Mouse (Mus musculus) cerebellum, adult 11-12 months (tissue): Measurements from ENCODE around the gene Tor3a.

Source experiments
- DNase-seq: peaks from one replicate; pipeline ENCODE4 v3.0.0; 2022

Gene Tor3a

DNA sequence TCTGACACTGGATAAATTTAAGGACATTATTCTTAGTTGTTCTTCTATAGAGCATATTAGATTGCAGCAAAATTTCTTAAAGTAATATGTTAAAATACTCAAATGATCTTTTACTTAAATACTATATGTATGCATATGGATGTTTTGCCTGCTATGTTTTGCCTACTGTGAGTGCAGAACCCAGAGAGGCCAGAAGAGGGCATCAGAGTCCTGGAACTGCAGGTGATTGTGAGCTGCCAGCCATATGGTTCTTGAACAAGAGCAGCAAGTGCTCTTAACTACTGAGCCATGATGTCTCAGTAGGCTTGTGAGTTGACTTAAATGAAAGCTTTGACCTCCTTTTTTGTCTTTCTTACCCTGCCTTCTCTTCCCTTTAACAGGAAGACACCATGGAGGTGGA is 43.2 kb downstream of the Tor3a start:
- no peak for DNase-seq

DNA sequence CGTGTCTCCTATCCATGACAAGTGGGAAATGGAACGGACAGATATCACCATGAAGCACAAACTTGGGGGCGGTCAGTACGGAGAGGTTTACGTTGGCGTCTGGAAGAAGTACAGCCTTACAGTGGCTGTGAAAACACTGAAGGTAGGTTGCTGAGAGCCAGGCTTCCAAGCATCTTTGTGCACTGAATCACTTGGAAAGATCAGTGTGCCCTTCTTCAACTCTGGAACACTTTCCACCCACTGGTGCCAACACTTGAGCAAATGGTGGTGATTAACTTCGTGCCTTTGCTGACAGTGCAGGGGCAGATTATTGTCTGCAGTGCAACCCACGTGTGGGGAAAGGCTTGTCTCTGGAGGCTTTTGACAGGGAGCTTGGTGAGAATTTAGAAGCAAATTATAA is 44.2 kb downstream of the Tor3a start:
- DNase-seq: no peak

DNA sequence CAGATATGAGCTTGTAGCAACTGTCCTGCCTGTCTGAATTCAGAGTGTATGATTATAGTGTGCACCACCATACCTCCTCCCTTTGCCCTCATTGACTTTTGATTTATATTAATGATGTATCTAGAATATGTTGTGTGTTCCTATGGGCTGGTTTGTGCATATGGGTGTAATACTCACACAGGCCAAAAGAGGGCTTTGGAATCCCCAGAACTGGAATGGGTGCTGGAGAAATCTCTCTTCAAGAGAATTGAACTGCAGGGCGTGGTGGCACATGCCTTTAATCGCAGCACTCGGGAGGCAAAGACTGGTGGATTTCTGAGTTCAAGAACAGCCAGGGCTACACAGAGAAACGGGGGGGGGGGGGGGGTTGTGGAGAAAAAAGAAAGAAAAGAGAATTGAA is 47.4 kb downstream of the Tor3a start:
- DNase-seq: no peak

DNA sequence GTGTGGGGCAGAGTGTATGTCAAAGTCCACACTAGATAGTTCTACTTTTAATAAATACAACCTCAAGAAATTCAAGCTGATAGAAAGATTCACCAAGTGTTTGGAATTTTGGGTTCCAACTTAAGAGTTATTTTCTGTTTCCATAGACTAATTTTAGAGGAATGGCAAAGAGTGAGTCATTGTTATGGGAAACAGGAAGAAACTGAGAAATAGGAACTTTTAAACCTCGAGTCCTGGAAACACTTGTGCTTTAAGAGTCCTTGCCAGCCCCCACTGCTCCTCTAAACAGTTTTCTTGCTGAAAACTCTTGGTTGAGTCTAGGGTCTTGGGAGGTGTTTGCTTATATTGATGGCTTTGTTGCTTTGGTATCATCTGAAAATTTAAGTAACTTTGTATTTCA is 49.9 kb downstream of the Tor3a start:
- no peak for DNase-seq

DNA sequence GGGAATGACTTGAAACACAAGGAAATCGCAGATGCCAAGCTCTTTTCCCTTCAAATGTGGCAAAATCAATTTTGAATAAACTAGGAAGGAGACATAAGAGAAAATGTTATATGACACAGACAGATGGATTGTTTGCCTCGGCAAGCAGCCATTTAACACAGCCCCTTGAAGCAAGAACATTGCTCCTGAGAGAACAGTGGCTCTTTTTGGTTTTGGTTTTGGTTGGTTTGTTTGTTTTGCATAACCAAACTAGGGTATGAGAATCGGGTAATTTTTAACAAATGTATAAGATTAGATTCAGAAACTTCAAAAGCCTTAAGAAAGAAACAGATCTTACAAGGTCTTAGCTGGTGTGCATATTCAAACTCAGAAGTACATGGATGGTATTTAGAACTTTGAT is 53.2 kb downstream of the Tor3a start:
- DNase-seq: no peak

DNA sequence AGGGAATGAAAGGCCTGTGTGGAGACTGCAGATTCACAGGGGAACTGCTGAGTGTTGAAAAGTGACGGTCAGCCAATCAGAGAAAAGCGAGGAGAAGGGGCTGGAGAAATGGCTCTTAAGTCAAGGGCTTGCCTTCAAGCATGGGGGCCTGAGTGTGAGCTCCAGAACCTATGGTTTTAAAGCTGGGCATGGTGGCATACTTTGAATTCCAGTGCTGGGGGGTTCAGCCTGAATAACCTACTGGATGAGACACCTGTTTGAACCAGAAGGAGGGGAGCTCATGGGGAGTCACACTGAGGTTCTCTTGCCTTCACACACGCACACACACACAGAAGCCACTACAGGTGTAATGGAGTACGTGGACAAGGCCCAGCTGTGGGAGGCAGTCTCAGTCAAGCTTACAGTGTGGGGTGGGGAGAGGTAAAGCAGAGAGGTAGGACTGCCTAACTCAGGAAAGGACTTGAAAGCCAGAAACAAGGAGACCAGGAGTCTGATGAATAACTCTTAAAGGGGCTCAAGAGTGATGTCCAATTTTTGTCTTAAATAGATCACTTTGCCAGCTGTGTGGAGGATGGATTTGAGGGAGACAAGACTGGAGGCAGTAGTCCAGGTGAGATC is 53.8 kb downstream of the Tor3a start:
- no peak for DNase-seq

DNA sequence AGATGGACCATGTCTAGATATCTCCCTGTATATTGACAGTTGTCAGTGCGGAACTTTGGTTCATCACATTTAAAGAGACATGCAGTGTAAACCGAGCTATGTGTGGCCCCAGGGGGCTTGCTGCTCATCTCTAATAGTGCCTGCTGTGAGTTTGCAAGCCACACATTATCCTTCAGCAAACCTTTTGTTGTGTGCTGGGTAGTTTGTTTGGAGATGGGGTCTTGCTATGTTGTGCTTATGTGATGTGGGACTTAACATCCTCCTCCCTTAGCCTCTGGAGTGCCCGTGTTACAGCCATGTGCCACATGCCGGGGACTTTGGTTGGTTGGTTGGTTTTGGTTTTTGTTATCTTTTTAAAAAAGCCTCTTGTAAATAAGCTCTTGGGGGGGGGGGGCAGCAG is 56.3 kb downstream of the Tor3a start:
- DNase-seq: no peak

DNA sequence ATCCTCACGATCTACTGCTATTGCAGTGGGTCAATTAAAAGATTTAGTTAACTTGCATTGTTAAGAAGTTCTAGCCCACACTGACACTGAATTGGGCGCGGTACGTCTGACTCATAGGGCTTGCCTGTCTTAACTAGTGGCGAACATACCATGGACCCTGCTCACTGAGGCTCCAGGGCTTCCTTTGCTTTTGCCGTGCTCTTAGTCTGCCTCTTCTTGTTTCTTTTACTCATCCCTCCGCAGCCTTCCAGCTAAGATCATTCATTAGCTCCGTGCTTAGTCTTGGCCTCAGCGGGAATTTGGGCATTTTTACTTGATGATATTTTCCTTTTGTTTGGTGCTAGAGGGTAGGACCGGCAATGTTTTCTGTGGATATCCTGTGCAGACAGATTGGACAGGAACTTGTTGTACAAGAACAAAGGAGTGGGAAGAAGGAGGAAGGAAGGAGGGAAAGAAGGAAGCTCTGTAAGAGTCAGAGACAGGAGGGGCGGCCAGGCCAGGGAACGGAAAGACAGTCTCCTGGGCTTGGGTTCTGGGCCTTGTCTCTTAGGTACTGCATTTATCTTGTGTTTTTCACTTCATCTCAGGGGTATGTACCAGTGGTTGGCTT is 57.1 kb downstream of the Tor3a start:
- no peak for DNase-seq

DNA sequence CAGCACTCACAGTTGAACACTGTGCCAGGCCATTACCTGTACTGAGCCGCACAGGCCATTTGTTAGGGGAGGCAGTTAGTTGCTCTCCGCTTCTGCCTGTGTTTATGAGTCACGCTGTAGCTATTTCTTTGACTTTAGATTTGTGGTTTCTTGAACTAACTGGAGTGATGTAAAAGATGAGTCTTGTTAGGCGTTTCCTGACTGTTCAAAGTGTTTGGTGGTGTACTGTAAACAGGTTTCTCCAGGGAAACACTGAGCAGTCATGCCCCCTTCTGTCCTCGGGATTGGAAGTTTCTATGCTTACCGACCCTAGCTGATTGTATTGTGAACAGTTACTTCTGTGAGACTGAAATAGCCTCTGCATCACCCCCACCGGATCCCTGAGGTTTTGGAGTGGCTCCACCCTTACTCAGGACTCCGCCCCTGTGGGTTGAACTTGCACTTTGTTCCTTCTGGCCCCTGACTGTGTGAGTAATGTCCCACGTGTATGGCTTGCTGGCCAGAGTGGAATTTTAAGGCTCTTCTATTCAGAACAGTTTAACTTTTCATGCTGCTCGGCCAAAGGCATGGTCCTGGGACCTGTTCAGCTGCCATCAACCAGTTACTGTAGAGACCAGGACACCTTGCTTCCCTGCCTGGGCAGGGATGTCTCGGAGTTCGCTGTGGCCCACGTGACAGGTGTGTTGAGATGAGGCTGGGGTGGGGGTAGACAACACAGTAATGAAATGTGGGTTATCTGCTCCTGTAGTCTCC is 58.6 kb downstream of the Tor3a start:
- DNase-seq: no peak

DNA sequence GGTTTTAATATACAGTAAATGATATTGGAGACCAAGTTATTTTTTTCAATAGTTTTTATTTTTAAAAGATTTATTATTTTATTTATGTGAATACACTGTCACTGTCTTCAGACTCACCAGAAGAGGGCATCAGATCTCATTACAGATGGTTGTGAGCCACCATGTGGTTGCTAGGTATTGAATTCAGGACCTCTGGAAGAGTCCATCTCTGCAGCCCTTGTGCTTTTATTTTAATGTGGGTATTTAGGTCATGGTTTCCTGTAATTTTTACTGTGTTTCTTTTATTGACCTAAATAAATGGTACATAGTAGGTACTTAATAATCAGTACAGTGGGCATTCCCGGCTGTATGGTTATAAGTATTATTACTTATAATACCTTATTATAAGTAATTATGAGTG is 59.4 kb downstream of the Tor3a start:
- DNase-seq: no peak

DNA sequence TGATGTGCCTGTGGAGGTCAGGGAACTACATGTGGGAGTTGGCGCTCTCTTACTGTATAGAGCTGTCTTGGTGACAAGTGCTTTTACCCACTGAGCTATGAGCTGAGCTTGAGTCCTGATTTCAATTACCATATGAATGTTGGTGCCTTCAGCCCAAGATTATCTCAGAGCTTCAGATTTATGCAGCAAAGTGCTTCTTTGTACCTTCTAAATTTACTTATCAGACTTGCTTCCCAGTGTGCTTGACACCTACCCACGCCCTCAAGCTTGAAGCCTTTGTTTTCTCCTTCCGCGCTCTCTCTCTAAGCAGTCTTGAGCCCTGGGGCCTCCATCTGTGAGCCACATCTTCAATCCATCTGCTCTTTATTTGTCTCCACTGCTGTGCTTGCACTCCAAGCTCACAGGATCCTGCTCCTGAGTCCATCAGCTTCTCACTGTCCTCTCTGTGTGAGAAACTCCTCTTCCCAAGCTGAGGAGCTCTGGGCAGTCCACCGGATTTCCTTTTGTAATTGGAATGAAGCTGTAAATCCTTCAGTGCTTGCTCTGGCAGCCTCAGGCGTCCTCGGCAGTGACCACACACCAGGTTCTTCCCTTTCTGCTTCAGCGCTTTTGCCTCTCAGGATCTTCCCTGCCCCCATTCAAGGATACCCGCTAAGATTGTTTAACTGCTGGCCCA is 60.2 kb downstream of the Tor3a start:
- peak; percentile 67 for DNase-seq

DNA sequence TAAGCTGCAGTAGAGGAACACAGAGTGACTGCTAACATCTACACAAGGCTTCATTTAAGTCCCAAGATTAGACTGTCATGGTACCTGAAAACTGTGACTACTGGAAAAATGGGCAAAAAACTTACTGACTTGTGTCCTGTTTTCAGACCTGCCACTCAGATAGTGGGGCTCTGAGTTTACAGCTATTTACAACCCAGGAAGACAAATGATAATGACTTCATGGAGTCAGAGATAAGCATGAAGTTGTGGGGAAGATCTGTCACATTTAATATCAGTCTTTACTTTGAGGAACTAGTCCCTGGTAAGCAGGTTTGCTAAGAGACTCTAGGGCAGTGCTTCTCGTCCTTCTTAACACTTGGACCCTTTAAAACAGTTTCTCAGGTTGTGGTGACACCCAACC is 63.9 kb downstream of the Tor3a start:
- DNase-seq: no peak

DNA sequence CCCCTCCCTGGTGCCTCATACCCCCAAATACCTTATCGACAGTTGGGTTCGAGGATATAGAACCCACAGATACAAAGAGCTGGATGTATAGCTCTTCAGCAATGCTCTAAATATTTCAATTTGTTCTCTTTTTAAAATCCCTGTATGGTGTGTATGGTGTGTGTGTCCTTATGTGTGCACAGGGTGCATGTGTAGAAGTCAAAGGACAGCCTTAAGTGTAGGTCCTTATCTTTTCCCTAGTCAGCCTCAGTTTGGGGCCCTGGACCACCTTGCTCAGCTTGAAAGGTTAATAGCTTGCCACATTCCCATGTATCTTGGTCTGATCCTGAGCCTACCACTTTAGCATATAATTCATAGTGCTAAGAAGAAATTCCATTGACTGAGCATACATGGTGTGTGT is 65.7 kb downstream of the Tor3a start:
- no peak for DNase-seq

DNA sequence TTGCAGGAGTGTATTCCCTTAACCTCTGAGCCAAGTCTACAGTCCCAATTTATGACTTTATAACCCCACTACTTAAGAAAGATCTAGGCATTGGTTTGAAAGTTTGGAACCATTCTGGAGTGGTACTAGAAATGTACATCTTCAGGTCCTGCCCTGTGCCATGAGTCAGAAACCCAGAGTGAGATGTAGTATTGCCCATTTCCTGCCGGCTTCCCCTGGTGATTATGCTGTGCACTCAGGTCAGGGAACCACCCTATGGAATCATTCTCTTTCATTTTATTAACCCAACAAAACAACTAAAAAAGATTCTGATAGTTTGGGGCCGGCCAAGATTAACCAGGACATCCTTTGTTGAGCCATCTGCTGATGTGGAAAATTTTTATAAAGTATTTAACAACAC is 68.2 kb downstream of the Tor3a start:
- no peak for DNase-seq

DNA sequence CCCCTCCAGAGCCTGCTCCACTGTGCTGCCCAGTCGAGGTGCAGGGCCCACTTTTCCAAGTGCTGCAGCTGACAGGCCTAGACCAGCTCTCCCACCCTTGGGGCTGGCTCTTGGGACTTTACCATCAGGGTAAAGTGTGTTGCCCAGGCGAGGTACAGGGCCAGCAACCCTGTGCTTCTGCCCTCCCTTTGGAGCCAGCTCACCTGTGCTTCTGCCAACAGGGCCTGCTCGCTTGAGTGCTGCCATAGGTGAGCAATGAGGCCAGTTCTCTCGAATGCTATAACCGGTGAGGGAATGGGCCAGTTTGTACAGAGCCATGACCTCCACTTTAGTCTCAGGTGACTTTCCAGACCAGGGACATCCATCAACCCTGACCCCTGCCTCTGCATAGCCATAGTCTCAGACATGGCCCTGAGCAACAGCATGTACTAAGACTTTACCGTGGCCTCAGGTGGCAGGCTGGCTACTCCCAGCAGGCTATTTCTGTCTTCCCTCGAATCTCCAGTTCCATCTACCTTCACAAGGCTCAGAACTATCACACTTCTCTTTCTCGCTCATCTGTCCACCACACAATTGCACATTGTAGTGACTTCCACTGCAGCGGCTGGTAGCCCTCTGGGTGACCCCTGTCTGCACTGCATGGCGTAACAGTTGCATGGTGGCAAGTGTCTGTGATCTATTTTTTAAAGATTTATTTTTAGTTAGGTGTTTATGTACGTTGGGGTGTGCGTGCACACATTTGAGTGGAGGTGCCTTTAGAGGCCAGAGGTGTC is 68.9 kb downstream of the Tor3a start:
- peak; percentile 56 for DNase-seq
